ENCODE assay signal across 21 mouse cellular contexts in the genomic region with DNA sequence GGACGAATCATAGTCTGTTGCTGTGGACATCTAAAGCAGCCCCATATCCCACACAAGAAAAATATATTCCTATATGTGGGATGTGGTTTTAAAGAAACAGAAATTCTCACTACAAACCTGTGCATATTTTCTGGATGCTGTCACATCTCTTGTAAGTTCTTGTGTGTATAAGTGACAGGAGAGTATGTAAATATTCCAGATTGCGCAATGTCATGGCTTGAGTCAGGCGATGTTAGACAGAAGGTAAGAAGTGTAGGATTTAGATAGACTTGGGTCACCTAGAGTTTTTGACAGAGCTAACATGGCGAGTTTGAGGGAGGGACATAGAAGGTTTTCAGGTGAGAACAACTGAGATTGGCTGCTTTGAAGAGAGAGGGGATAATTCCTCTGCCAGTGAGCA.
"Had no signal": no experiment of that assay in that cellular context is flagged by ENCODE, and none has a peak within 500 bp of the region (broad histone marks: within the 10 kb centered on the region; RNA-seq: fewer than 3 reads in every experiment).

No protein-coding gene starts in this region.

- H3K27ac ChIP-seq: heart, adult 2 months; heart, embryonic 13.5 days; heart, embryonic 15.5 days; layer of hippocampus, adult 2 months; limb, embryonic 10.5 days; limb, embryonic 12.5 days had no signal

- H3K4me3 ChIP-seq: heart, adult 2 months; heart, embryonic 13.5 days; heart, embryonic 15.5 days; hindbrain, embryonic 13.5 days; hindbrain, embryonic 15.5 days; layer of hippocampus, adult 2 months; left cerebral cortex, adult 2 months; limb, embryonic 10.5 days; limb, embryonic 12.5 days had no signal

- H3K4me1 ChIP-seq: heart, embryonic 15.5 days; limb, embryonic 10.5 days; limb, embryonic 12.5 days had no signal

- H3K36me3 ChIP-seq: heart, embryonic 13.5 days; heart, embryonic 15.5 days; hindbrain, embryonic 13.5 days; hindbrain, embryonic 15.5 days; limb, embryonic 10.5 days; limb, embryonic 12.5 days had no signal

- DNase-seq: gastrocnemius, postnatal 14 days; gastrocnemius, postnatal 36 days; heart, adult 11 months; heart, adult 2 months; heart, postnatal 14 days; heart, postnatal 36 days; kidney, adult 11 months; kidney, adult 8-10 months; kidney, postnatal 10 days; kidney, postnatal 25 days; kidney, postnatal 4 days; liver had no signal

- H3K4me2 ChIP-seq: heart, embryonic 11.5 days; heart, embryonic 13.5 days; heart, embryonic 15.5 days; hindbrain, embryonic 13.5 days; hindbrain, embryonic 15.5 days; limb, embryonic 12.5 days had no signal

- H3K27me3 ChIP-seq: heart, embryonic 13.5 days; heart, embryonic 15.5 days; hindbrain, embryonic 13.5 days; hindbrain, embryonic 15.5 days had no signal
